Mouse (Mus musculus): Measurements from ENCODE around the gene Dglucy. TPM values are rescaled to one million over a fixed set of nuclear protein-coding genes. Genes with fewer than 3 reads are reported as not detected.

Dglucy gene
- polyA plus RNA-seq, 1 experiment from 2014 or later = 0.24 TPM

DNA sequence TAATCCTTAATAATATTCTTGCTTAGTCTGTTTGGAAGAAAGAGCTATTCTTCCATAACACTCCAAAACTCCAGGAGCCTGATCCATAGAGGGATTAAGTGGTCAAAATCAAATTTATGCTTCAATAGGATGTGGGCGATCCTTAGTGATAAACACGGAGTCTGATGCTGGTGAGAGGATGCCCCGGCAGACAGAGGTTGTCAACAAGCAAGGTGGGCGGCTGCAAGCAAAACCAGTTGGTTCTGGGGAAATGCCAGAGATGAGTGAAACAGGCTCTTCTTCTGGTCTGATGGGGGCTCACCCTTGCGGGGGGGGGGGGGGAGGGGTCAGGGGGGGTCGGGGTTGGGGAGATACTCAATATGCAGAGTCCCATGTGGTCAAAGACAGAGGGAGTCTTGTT lies 97.1 kb downstream of the Dglucy start:
- Histone ChIP-seq H3K9me3 (no peaks in the 10 kb centered on the region), H3K27ac (replicated peaks) (no peak overlapping the region), H3K4me1 (no peaks in the 10 kb centered on the region), H3K4me3 (no peak overlapping the region), H3K36me3 (replicated peaks) (no peaks in the 10 kb centered on the region), H3K27me3 (replicated peaks; ENCODE audit: low read depth, poor library complexity, severe bottlenecking) (no peaks in the 10 kb centered on the region)
- 77% methylated on average over 6 of the region's 6 CpGs for WGBS
- DNase-seq (ENCODE audit: low spot score) = no peak

DNA sequence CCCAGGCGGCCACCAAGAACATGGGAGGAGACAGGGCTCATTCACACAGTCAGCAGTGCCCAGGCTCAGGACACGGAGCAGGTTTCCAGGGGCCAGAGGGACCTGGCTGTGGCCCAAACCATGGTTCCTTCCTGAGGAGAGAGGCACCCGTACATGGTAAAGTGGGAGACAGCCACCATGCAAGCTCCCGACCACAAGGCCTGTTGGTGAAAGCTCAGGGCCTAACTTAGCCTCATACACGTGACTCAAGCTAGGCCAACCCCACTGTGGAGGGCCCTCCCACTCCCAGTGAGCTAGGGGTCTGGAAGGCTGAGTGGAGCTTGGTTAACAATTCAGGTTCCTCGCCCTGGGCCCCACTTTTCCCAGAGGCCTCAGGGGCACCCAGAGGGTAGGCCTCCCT lies 99.1 kb downstream of the Dglucy start:
- no peaks in the 10 kb centered on the region for H3K4me1 ChIP-seq
- WGBS = 84% methylated on average over 6 of the region's 6 CpGs
- H3K27ac ChIP-seq (replicated peaks) = no peak overlapping the region; the same call in 1 of the 2 replicates
- H3K27me3 ChIP-seq (replicated peaks; ENCODE audit: low read depth, poor library complexity, severe bottlenecking) = no peaks in the 10 kb centered on the region
- no peaks in the 10 kb centered on the region for H3K36me3 ChIP-seq (replicated peaks)
- H3K4me3 ChIP-seq = no peak overlapping the region
- no peaks in the 10 kb centered on the region for H3K9me3 ChIP-seq
- no peak for DNase-seq (ENCODE audit: low spot score)

DNA sequence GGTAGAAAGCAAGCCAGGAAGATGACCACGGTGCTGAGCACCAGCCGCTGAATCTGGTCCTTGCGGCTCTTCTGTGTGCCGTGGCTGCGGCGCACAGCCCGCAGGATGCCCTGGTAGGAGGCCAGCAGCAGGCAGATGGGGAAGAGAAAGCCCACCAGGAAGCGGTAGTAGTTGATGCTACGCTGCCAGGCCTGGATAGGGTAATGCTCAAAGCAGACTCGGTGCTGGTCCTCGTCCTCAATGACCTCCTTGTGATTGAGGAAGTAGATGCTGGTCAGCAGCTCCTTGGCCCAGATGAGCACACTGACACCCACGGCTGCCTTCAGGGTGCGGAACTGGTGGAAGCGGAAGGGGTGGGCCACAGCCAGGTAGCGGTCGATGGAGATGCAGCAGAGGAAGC lies 99.7 kb downstream of the Dglucy start:
- Histone ChIP-seq H3K9me3 (no peaks in the 10 kb centered on the region), H3K36me3 (replicated peaks) (no peaks in the 10 kb centered on the region), H3K27ac (replicated peaks) (no peak overlapping the region), H3K27me3 (replicated peaks; ENCODE audit: low read depth, poor library complexity, severe bottlenecking) (no peaks in the 10 kb centered on the region), H3K4me3 (no peak overlapping the region), H3K4me1 (no peaks in the 10 kb centered on the region)
- no peak for DNase-seq (ENCODE audit: low spot score)
- 92% methylated on average over 16 of the region's 16 CpGs for WGBS

DNA sequence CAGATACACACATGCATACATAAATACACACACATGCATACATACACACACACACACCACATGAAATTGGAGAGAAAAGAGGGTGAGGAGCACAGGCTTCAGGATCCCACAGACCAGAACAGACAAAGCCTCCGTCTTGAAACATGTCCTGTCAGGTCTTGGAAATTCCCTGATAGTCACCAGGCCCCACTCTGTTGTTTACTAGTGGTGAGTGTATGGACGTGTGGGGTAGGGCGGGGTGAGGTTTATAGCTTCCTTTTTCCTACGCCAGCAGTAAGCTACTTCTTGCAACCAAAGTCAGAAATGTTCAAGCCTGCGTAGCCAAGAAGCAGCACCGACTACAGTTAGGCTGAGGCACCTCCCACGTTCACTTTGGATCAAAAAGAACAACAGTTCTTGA lies 104.3 kb downstream of the Dglucy start:
- Histone ChIP-seq H3K27me3 (replicated peaks; ENCODE audit: low read depth, poor library complexity, severe bottlenecking) (0 out of 2 replicates have a peak, but pooled peaks cover 6% of the 10 kb centered on the region), H3K36me3 (replicated peaks) (no peaks in the 10 kb centered on the region), H3K4me1 (0 out of 2 replicates have a peak, but pooled peaks cover 5% of the 10 kb centered on the region), H3K4me3 (no peak overlapping the region), H3K9me3 (no peaks in the 10 kb centered on the region), H3K27ac (replicated peaks) (no peak overlapping the region)
- DNase-seq (ENCODE audit: low spot score) = no peak
- WGBS = 83% methylated on average over 7 of the region's 7 CpGs

- Histone ChIP-seq H3K4me1 (0 out of 2 replicates have a peak, but pooled peaks cover 5% of the 10 kb centered on the region), H3K36me3 (replicated peaks) (no peaks in the 10 kb centered on the region), H3K27ac (replicated peaks) (no peak overlapping the region), H3K4me3 (no peak overlapping the region), H3K27me3 (replicated peaks; ENCODE audit: low read depth, poor library complexity, severe bottlenecking) (0 out of 2 replicates have a peak, but pooled peaks cover 6% of the 10 kb centered on the region), H3K9me3 (no peaks in the 10 kb centered on the region)
- WGBS = 91% methylated on average over 3 of the region's 3 CpGs
- no peak for DNase-seq (ENCODE audit: low spot score)
Measured at GRCm38 (mm10) chr12:100885585-100885984, 106.7 kb downstream of the Dglucy start.

DNA sequence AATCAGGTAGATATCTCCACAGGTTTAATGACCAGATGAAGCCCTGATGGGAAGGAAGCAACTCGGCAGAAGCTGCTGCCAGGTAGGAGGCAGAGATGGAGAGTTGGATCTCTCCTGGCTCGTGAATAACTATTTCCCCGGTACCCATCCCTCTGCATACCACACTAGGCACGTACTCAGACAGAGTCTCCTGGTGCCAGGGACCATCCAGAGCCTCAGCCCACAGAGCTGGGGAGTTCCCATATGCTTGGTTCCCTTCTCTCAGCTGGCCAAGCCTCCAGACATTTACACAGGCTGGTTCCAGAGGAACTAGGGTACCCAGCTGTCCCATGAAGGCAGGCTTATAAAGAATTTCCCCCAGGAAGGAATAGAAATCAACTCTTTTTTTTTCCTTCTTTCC lies 108.0 kb downstream of the Dglucy start:
- H3K27ac ChIP-seq (replicated peaks) = no peak overlapping the region
- no peaks in the 10 kb centered on the region for H3K36me3 ChIP-seq (replicated peaks)
- 0 out of 2 replicates have a peak, but pooled peaks cover 5% of the 10 kb centered on the region for H3K4me1 ChIP-seq
- no peaks in the 10 kb centered on the region for H3K9me3 ChIP-seq
- WGBS = 88% methylated on average over 4 of the region's 4 CpGs
- H3K4me3 ChIP-seq = no peak overlapping the region
- no peak for DNase-seq (ENCODE audit: low spot score)
- H3K27me3 ChIP-seq (replicated peaks; ENCODE audit: low read depth, poor library complexity, severe bottlenecking) = 0 out of 2 replicates have a peak, but pooled peaks cover 6% of the 10 kb centered on the region

DNA sequence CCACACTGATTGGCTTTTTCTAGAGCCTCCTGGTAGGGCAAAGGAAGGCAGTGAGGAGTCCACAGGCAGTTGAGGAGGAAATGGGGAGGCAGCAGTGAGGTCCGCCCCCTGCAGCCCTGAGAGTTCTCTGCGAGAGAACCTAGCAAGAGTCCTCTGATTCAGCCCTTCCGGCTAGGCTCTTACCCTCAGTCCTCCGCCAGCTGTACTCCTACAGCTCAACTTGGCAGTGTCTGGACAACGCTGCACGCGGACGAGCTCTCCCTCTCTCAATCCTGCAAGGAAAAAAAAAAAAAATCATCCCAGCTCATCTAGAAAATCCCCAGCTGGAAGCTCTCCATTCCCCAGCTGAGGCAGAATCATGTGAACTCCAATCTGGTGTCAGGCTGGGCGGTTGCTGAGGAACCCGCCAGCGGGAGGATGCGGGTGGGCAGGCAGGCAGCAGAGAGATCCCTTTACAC lies 109.0 kb downstream of the Dglucy start:
- H3K27ac ChIP-seq (replicated peaks) = no peak overlapping the region
- H3K27me3 ChIP-seq (replicated peaks; ENCODE audit: low read depth, poor library complexity, severe bottlenecking) = 0 out of 2 replicates have a peak, but pooled peaks cover 6% of the 10 kb centered on the region
- no peaks in the 10 kb centered on the region for H3K36me3 ChIP-seq (replicated peaks)
- DNase-seq (ENCODE audit: low spot score) = no peak
- WGBS = 47% methylated on average over 12 of the region's 12 CpGs
- H3K4me1 ChIP-seq = 0 out of 2 replicates have a peak, but pooled peaks cover 5% of the 10 kb centered on the region
- H3K9me3 ChIP-seq = no peaks in the 10 kb centered on the region
- no peak overlapping the region for H3K4me3 ChIP-seq

DNA sequence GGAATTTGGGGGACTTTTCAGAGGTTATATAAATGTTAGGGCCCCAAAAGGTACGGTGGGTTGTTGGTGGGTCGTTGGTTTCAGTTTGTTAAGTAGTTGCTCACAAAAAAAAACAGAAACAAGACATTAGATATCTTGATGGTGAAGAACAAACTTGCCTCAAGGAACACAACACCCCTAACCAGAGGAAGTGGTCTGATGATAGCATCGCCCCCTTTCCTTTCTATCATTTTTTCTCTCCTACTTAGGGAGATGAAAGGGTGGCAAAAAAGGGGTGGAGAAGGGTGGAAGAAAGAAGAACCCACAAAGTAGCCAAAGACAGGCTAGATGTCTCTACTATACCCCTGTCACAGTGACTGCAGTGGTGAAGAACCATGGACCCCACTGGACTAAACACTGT lies 111.7 kb downstream of the Dglucy start:
- H3K4me1 ChIP-seq = peaks cover 6% of the 10 kb centered on the region; the same call in 1 of the 2 replicates
- H3K36me3 ChIP-seq (replicated peaks) = no peaks in the 10 kb centered on the region
- H3K9me3 ChIP-seq = no peaks in the 10 kb centered on the region
- WGBS = 82% methylated on average over 3 of the region's 3 CpGs
- no peak overlapping the region for H3K27ac ChIP-seq (replicated peaks)
- no peak for DNase-seq (ENCODE audit: low spot score)
- 0 out of 2 replicates have a peak, but pooled peaks cover 6% of the 10 kb centered on the region for H3K27me3 ChIP-seq (replicated peaks; ENCODE audit: low read depth, poor library complexity, severe bottlenecking)
- H3K4me3 ChIP-seq = no peak overlapping the region

GRCm38 (mm10) chr12:100895504-100895903 lies 116.6 kb downstream of the Dglucy start:
- H3K4me3 ChIP-seq = no peak overlapping the region
- H3K4me1 ChIP-seq = peaks cover 23% of the 10 kb centered on the region
- no peaks in the 10 kb centered on the region for H3K9me3 ChIP-seq
- H3K36me3 ChIP-seq (replicated peaks) = no peaks in the 10 kb centered on the region
- H3K27me3 ChIP-seq (replicated peaks; ENCODE audit: low read depth, poor library complexity, severe bottlenecking) = peaks cover 48% of the 10 kb centered on the region
- no peak for DNase-seq (ENCODE audit: low spot score)
- WGBS = 9% methylated on average over 2 of the region's 2 CpGs
- H3K27ac ChIP-seq (replicated peaks) = no peak overlapping the region

DNA sequence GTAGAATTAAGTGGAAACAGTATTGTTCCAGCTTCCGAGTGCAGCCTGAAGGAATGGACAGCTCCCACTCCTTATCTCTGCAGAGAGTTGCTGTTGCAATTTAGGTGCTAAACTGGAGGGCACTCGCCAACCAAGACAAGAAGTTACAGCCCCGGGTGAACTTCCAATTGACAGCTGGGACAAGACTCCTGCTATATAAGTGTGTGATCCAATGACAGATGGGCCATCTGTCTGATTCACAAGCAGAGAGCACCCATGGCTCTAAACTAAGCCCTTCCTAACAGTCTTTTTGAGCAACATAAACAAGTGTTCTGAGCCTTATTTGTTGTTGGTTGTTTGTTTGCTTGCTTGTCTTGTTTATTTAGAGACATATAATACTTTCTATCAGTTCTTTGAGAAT lies 117.8 kb downstream of the Dglucy start:
- H3K27ac ChIP-seq (replicated peaks) = no peak overlapping the region
- 44% methylated on average over 3 of the region's 3 CpGs for WGBS
- H3K36me3 ChIP-seq (replicated peaks) = no peaks in the 10 kb centered on the region
- no peaks in the 10 kb centered on the region for H3K9me3 ChIP-seq
- H3K27me3 ChIP-seq (replicated peaks; ENCODE audit: low read depth, poor library complexity, severe bottlenecking) = peaks cover 60% of the 10 kb centered on the region
- DNase-seq (ENCODE audit: low spot score) = no peak
- H3K4me1 ChIP-seq = peaks cover 23% of the 10 kb centered on the region
- H3K4me3 ChIP-seq = no peak overlapping the region

- H3K4me1 ChIP-seq = peaks cover 23% of the 10 kb centered on the region
- H3K36me3 ChIP-seq (replicated peaks) = no peaks in the 10 kb centered on the region
- peak; percentile 11 for DNase-seq (ENCODE audit: low spot score)
- no peak overlapping the region for H3K27ac ChIP-seq (replicated peaks)
- no peaks in the 10 kb centered on the region for H3K9me3 ChIP-seq
- H3K27me3 ChIP-seq (replicated peaks; ENCODE audit: low read depth, poor library complexity, severe bottlenecking) = peaks cover 73% of the 10 kb centered on the region
- peak overlapping the region; percentile 58 for H3K4me3 ChIP-seq
- WGBS = 32% methylated on average over 12 of the region's 12 CpGs
Measured at GRCm38 (mm10) chr12:100897736-100898650, 119.1 kb downstream of the Dglucy start.

GRCm38 (mm10) chr12:100899111-100899640 lies 120.3 kb downstream of the Dglucy start:
- Histone ChIP-seq H3K27ac (replicated peaks) (no peak overlapping the region; the same call in 1 of the 2 replicates), H3K36me3 (replicated peaks) (no peaks in the 10 kb centered on the region), H3K27me3 (replicated peaks; ENCODE audit: low read depth, poor library complexity, severe bottlenecking) (peaks cover 79% of the 10 kb centered on the region), H3K4me1 (peaks cover 23% of the 10 kb centered on the region), H3K9me3 (no peaks in the 10 kb centered on the region), H3K4me3 (peak overlapping the region; percentile 58)
- peak; percentile 54 for DNase-seq (ENCODE audit: low spot score)
- under 1% methylated on average over 30 of the region's 30 CpGs for WGBS
